Mouse (Mus musculus) stomach, embryonic 14.5 days (tissue): ENCODE data around the gene Sbk1. TPM values are rescaled to one million over a fixed set of nuclear protein-coding genes. Genes with fewer than 3 reads are reported as not detected.
A peak's percentile ranks its signal among the peaks of the same experiment; 100 is the strongest.

ENCODE experiments used
- ATAC-seq: fragments of 200-750 bp; cut with Nextera tagmentation; 2 replicates; pipeline ENCODE4 v1.8.0; 2017; ENCODE audit warnings: low read depth, moderate TSS enrichment; ENCODE audit not compliant: insufficient number of reproducible peaks, insufficient read depth, low FRiP score
- H3K27ac ChIP-seq: fragments of 300-500 bp; sonication (generic); 2 replicates; pipeline ENCODE4 v1.5.1; 2014; ENCODE audit warnings: mild to moderate bottlenecking, low read length, moderate library complexity, mixed read lengths
- H3K27me3 ChIP-seq: fragments of 300-500 bp; sonication (generic); 2 replicates; pipeline ENCODE4 v1.6.1; 2014; ENCODE audit warnings: low read length, control low read depth, mixed read lengths; ENCODE audit not compliant: control insufficient read depth, insufficient read depth
- H3K36me3 ChIP-seq: fragments of 300-500 bp; sonication (generic); 2 replicates; pipeline ENCODE4 v1.6.1; 2014; ENCODE audit warnings: mild to moderate bottlenecking, control low read depth, low read length, moderate library complexity, mixed read lengths; ENCODE audit not compliant: control insufficient read depth, insufficient read depth
- H3K4me1 ChIP-seq: fragments of 300-500 bp; sonication (generic); 2 replicates; pipeline ENCODE4 v1.6.1; 2014; ENCODE audit warnings: low read length, control low read depth, mixed read lengths; ENCODE audit not compliant: control insufficient read depth, insufficient read depth
- H3K4me2 ChIP-seq: fragments of 300-500 bp; sonication (generic); replicated peaks from 2 replicates; pipeline ENCODE4 v1.6.1; 2014; ENCODE audit warnings: low read depth, low read length, control low read depth
- H3K4me3 ChIP-seq: fragments of 300-500 bp; sonication (generic); 2 replicates; pipeline ENCODE4 v1.5.1; 2014; ENCODE audit warnings: low read depth, low read length, control low read depth
- H3K9ac ChIP-seq: fragments of 300-500 bp; sonication (generic); replicated peaks from 2 replicates; pipeline ENCODE4 v1.6.1; 2014; ENCODE audit warnings: low read depth, mild to moderate bottlenecking, control low read depth, low read length, moderate library complexity, mixed read lengths
- H3K9me3 ChIP-seq: fragments of 300-500 bp; sonication (generic); 2 replicates; pipeline ENCODE4 v1.6.1; 2016; ENCODE audit warnings: low read depth, low read length, control low read depth; ENCODE audit not compliant: control insufficient read depth
- WGBS: fragments of 180-500 bp; shearing (Covaris S2); extraction: QIAGEN DNeasy Blood & Tissue Kit; methylation state at CpG from one replicate; pipeline ENCODE4 v1.1.7; 2014; 5-methylcytosine and 5-hydroxymethylcytosine counted together
- polyA plus RNA-seq: library from polyadenylated mRNA; unstranded; fragments of >200 nt; fragmentation: Nextera tagmentation; extraction: Ambion mirVana; gene quantifications from 2 replicates; pipeline ENCODE4 v1.2.1, GENCODE M21; 2014

Sbk1 gene
- polyA plus RNA-seq, 1 experiment from 2014 or later, result 32.8 TPM

GRCm38 (mm10) chr7:126287493-126288103 is 15.2 kb downstream of the Sbk1 start:
- peaks cover 19% of the 10 kb centered on the region for H3K36me3 ChIP-seq
- WGBS, result 56% methylated on average over 9 of the region's 10 CpGs
- no peaks in the 10 kb centered on the region for H3K27me3 ChIP-seq
- H3K4me3 ChIP-seq, result no peak overlapping the region
- H3K4me1 ChIP-seq, result 0 out of 2 replicates have a peak, but pooled peaks cover 3% of the 10 kb centered on the region
- ATAC-seq, result no peak
- H3K4me2 ChIP-seq, result no peak overlapping the region
- no peaks in the 10 kb centered on the region for H3K9me3 ChIP-seq
- no peak overlapping the region for H3K27ac ChIP-seq
- 0 out of 2 replicates have a peak overlapping the region, but pooled peaks have one; percentile 14 for H3K9ac ChIP-seq

- Histone ChIP-seq H3K4me3 (no peak overlapping the region), H3K27ac (no peak overlapping the region), H3K36me3 (peaks cover 21% of the 10 kb centered on the region), H3K9ac (0 out of 2 replicates have a peak overlapping the region, but pooled peaks have one; percentile 14), H3K4me1 (0 out of 2 replicates have a peak, but pooled peaks cover 3% of the 10 kb centered on the region), H3K4me2 (no peak overlapping the region), H3K9me3 (no peaks in the 10 kb centered on the region), H3K27me3 (no peaks in the 10 kb centered on the region)
- 82% methylated on average over 2 of the region's 2 CpGs for WGBS
- no peak for ATAC-seq
Observed at GRCm38 (mm10) chr7:126288104-126288497, 15.7 kb downstream of the Sbk1 start.

GRCm38 (mm10) chr7:126288571-126289091 is 16.2 kb downstream of the Sbk1 start:
- WGBS, result 80% methylated on average over 13 of the region's 13 CpGs
- Histone ChIP-seq H3K4me2 (no peak overlapping the region), H3K27ac (no peak overlapping the region), H3K9me3 (no peaks in the 10 kb centered on the region), H3K4me1 (0 out of 2 replicates have a peak, but pooled peaks cover 3% of the 10 kb centered on the region), H3K36me3 (peaks cover 23% of the 10 kb centered on the region), H3K9ac (no peak overlapping the region), H3K4me3 (no peak overlapping the region), H3K27me3 (no peaks in the 10 kb centered on the region)
- no peak for ATAC-seq

GRCm38 (mm10) chr7:126289371-126289770 is 17.0 kb downstream of the Sbk1 start:
- no peak overlapping the region for H3K9ac ChIP-seq
- H3K27me3 ChIP-seq, result no peaks in the 10 kb centered on the region
- 67% methylated on average over 7 of the region's 7 CpGs for WGBS
- peaks cover 29% of the 10 kb centered on the region for H3K36me3 ChIP-seq
- H3K4me1 ChIP-seq, result 0 out of 2 replicates have a peak, but pooled peaks cover 3% of the 10 kb centered on the region
- no peaks in the 10 kb centered on the region for H3K9me3 ChIP-seq
- H3K4me3 ChIP-seq, result no peak overlapping the region
- ATAC-seq, result no peak
- H3K27ac ChIP-seq, result no peak overlapping the region
- H3K4me2 ChIP-seq, result no peak overlapping the region

- no peak for ATAC-seq
- H3K36me3 ChIP-seq, result peaks cover 27% of the 10 kb centered on the region
- H3K27ac ChIP-seq, result no peak overlapping the region
- H3K4me3 ChIP-seq, result no peak overlapping the region
- H3K9me3 ChIP-seq, result no peaks in the 10 kb centered on the region
- 83% methylated on average over 7 of the region's 7 CpGs for WGBS
- H3K4me2 ChIP-seq, result no peak overlapping the region
- 0 out of 2 replicates have a peak, but pooled peaks cover 3% of the 10 kb centered on the region for H3K4me1 ChIP-seq
- H3K27me3 ChIP-seq, result no peaks in the 10 kb centered on the region
- no peak overlapping the region for H3K9ac ChIP-seq
Observed at GRCm38 (mm10) chr7:126289956-126290355, 17.5 kb downstream of the Sbk1 start.

GRCm38 (mm10) chr7:126291681-126292545 is 19.5 kb downstream of the Sbk1 start:
- Histone ChIP-seq H3K27ac (no peak overlapping the region), H3K4me1 (0 out of 2 replicates have a peak, but pooled peaks cover 3% of the 10 kb centered on the region), H3K4me3 (no peak overlapping the region), H3K9ac (no peak overlapping the region), H3K9me3 (no peaks in the 10 kb centered on the region), H3K27me3 (no peaks in the 10 kb centered on the region), H3K36me3 (peaks cover 27% of the 10 kb centered on the region), H3K4me2 (no peak overlapping the region)
- 87% methylated on average over 72 of the region's 72 CpGs for WGBS
- no peak for ATAC-seq

- no peak for ATAC-seq
Observed at GRCm38 (mm10) chr7:126293091-126293490, 20.7 kb downstream of the Sbk1 start.

GRCm38 (mm10) chr7:126297579-126298460 is 25.4 kb downstream of the Sbk1 start:
- Histone ChIP-seq H3K9me3 (no peaks in the 10 kb centered on the region), H3K27ac (no peak overlapping the region), H3K4me2 (no peak overlapping the region), H3K4me1 (no peaks in the 10 kb centered on the region), H3K36me3 (peaks cover 12% of the 10 kb centered on the region), H3K9ac (no peak overlapping the region), H3K4me3 (no peak overlapping the region), H3K27me3 (no peaks in the 10 kb centered on the region)
- ATAC-seq, result no peak
- 72% methylated on average over 8 of the region's 8 CpGs for WGBS

More at GRCm38 (mm10) chr7:126293091-126293490, 20.7 kb downstream of the Sbk1 start:
- Histone ChIP-seq H3K4me3 (no peak overlapping the region), H3K36me3 (peaks cover 27% of the 10 kb centered on the region), H3K4me1 (no peaks in the 10 kb centered on the region), H3K4me2 (no peak overlapping the region), H3K9me3 (no peaks in the 10 kb centered on the region), H3K27me3 (no peaks in the 10 kb centered on the region), H3K27ac (no peak overlapping the region), H3K9ac (no peak overlapping the region)
- WGBS, result 71% methylated on average over 4 of the region's 4 CpGs
